Mouse (Mus musculus) lung, postnatal 0 days (tissue): ENCODE data around the gene Rnf185. TPM values are rescaled to one million over a fixed set of nuclear protein-coding genes. Genes with fewer than 3 reads are reported as not detected.

Experiments
- ATAC-seq: fragments of 200-750 bp; cut with Nextera tagmentation; 2 replicates; pipeline ENCODE4 v1.8.0; 2017; ENCODE audit warnings: moderate library complexity
- DNase-seq: peaks from one replicate; pipeline ENCODE4 v3.0.0-alpha.2; 2016; ENCODE audit warnings: low spot score
- H3K27ac ChIP-seq: fragments of 300-500 bp; sonication (generic); 2 replicates; pipeline ENCODE4 v1.5.1; 2014; ENCODE audit warnings: antibody characterized with exemption, mild to moderate bottlenecking, low read length, mixed read lengths
- H3K27me3 ChIP-seq: fragments of 300-500 bp; sonication (generic); replicated peaks from 2 replicates; pipeline ENCODE4 v1.6.1; 2014; ENCODE audit warnings: low read length, mixed read lengths; ENCODE audit not compliant: insufficient read depth
- H3K36me3 ChIP-seq: fragments of 300-500 bp; sonication (generic); 2 replicates; pipeline ENCODE4 v1.6.1; 2014; ENCODE audit warnings: low read length, mixed read lengths; ENCODE audit not compliant: insufficient read depth
- H3K4me1 ChIP-seq: fragments of 300-500 bp; sonication (generic); 2 replicates; pipeline ENCODE4 v1.6.1; 2014; ENCODE audit warnings: antibody characterized with exemption, low read depth, low read length, mixed read lengths; ENCODE audit not compliant: insufficient read depth
- H3K4me2 ChIP-seq: fragments of 300-500 bp; sonication (generic); replicated peaks from 2 replicates; pipeline ENCODE4 v1.6.1; 2014; ENCODE audit warnings: low read depth, mild to moderate bottlenecking, low read length, moderate library complexity, mixed read lengths
- H3K4me3 ChIP-seq: fragments of 300-500 bp; sonication (generic); 2 replicates; pipeline ENCODE4 v1.5.1; 2014; ENCODE audit warnings: low read depth, low read length
- H3K9ac ChIP-seq: fragments of 300-500 bp; sonication (generic); replicated peaks from 2 replicates; pipeline ENCODE4 v1.6.1; 2014; ENCODE audit warnings: low read depth, mild to moderate bottlenecking
- H3K9me3 ChIP-seq: fragments of 300-500 bp; sonication (generic); 2 replicates; pipeline ENCODE4 v1.6.1; 2016; ENCODE audit warnings: low read length, mixed read lengths
- CTCF ChIP-seq: IDR thresholded peaks from 2 replicates; pipeline ENCODE4 v1.5.1; 2016; ENCODE audit warnings: antibody characterized with exemption, mild to moderate bottlenecking
- EP300 ChIP-seq: IDR thresholded peaks from 2 replicates; pipeline ENCODE4 v1.6.1; 2016; ENCODE audit warnings: antibody characterized with exemption, mild to moderate bottlenecking, control low read depth
- WGBS: fragments of 180-500 bp; shearing (Covaris S2); extraction: QIAGEN DNeasy Blood & Tissue Kit; methylation state at CpG from one replicate; pipeline ENCODE4 v1.1.7; 2014; 5-methylcytosine and 5-hydroxymethylcytosine counted together
- polyA plus RNA-seq: library from polyadenylated mRNA; unstranded; fragments of >200 nt; fragmentation: Nextera tagmentation; extraction: Ambion mirVana; gene quantifications from 2 replicates; pipeline ENCODE4 v1.2.1, GENCODE M21; 2015

Rnf185 gene
- polyA plus RNA-seq, 1 experiment from 2014 or later, result 24.3 TPM

DNA sequence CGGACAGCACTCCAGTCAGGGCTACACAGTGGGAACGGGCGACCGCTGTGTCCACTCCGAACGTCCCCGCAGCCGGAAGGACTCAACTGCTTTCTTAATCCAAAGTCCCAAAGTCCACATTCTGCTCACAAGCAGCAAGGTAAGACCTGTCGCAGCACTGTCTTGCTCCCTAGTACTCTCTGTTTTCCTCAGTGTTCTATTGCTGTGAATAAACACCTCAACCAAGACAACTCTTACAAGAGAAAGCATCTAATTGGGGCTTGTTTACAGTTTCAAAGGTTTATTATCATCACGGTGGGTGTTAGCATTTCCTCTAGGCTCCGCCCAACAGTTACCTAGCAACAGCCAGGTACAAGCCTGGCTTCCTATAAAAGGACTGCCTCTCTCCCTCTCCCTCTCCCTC, 19.3 kb upstream of the Rnf185 start:
- WGBS, result 32% methylated on average over 11 of the region's 11 CpGs
- H3K9ac ChIP-seq, result no peak overlapping the region
- H3K4me1 ChIP-seq, result peaks cover 8% of the 10 kb centered on the region; the same call in 1 of the 2 replicates
- ATAC-seq, result no peak
- TF ChIP-seq CTCF, result no peak
- TF ChIP-seq EP300, result no peak
- no peaks in the 10 kb centered on the region for H3K27me3 ChIP-seq
- H3K9me3 ChIP-seq, result no peaks in the 10 kb centered on the region
- no peak overlapping the region for H3K4me2 ChIP-seq
- no peak overlapping the region for H3K27ac ChIP-seq
- H3K4me3 ChIP-seq, result no peak overlapping the region
- no peak for DNase-seq
- H3K36me3 ChIP-seq, result no peaks in the 10 kb centered on the region

GRCm38 (mm10) chr11:3462846-3463245, 10.7 kb upstream of the Rnf185 start:
- no peak overlapping the region for H3K27ac ChIP-seq
- no peaks in the 10 kb centered on the region for H3K27me3 ChIP-seq
- no peaks in the 10 kb centered on the region for H3K4me1 ChIP-seq
- H3K4me3 ChIP-seq, result no peak overlapping the region
- H3K36me3 ChIP-seq, result no peaks in the 10 kb centered on the region
- no peak overlapping the region for H3K9ac ChIP-seq
- no peak overlapping the region for H3K4me2 ChIP-seq
- WGBS, result 89% methylated on average over 1 of the region's 1 CpGs
- no peaks in the 10 kb centered on the region for H3K9me3 ChIP-seq
- ATAC-seq, result no peak
- no peak for DNase-seq
- TF ChIP-seq EP300 (no peak), CTCF (no peak)

DNA sequence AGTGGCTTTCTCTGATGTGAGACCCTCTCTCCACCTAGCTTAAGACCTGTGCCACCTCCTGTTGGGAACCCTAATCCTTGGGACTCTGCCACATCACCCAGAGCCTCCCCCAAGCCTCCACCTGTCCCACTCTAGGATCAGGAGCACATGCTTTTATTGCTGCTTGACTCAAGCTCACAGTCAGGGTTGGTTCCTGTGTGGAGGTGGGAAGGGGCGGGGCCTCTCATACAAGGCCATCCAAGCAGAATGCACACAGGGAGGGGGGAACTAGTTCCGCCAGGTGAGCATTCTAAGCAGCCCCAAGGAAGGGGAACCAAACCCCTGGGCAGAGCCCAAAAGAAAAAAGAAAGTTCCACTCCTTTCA, 6.9 kb upstream of the Rnf185 start:
- H3K36me3 ChIP-seq, result no peaks in the 10 kb centered on the region
- no peaks in the 10 kb centered on the region for H3K4me1 ChIP-seq
- no peaks in the 10 kb centered on the region for H3K27me3 ChIP-seq
- no peak overlapping the region for H3K27ac ChIP-seq
- 69% methylated on average over 2 of the region's 2 CpGs for WGBS
- no peak overlapping the region for H3K4me3 ChIP-seq
- H3K9me3 ChIP-seq, result no peaks in the 10 kb centered on the region
- no peak for TF ChIP-seq CTCF
- no peak for TF ChIP-seq EP300
- no peak overlapping the region for H3K4me2 ChIP-seq
- no peak for ATAC-seq
- H3K9ac ChIP-seq, result no peak overlapping the region
- DNase-seq, result no peak

- H3K36me3 ChIP-seq, result no peaks in the 10 kb centered on the region
These were observed 6.4 kb upstream of the Rnf185 start for GRCm38 (mm10) chr11:3458428-3459104.

GRCm38 (mm10) chr11:3456354-3456753, 4.2 kb upstream of the Rnf185 start:
- TF ChIP-seq CTCF (peak; percentile 90), EP300 (no peak)

More at GRCm38 (mm10) chr11:3458428-3459104, 6.4 kb upstream of the Rnf185 start:
- Histone ChIP-seq H3K4me3 (no peak overlapping the region), H3K4me1 (no peaks in the 10 kb centered on the region), H3K9ac (no peak overlapping the region), H3K27ac (no peak overlapping the region), H3K9me3 (no peaks in the 10 kb centered on the region), H3K4me2 (no peak overlapping the region), H3K27me3 (no peaks in the 10 kb centered on the region)
- ATAC-seq, result no peak
- WGBS, result 72% methylated on average over 8 of the region's 13 CpGs
- TF ChIP-seq EP300, result no peak
- no peak for DNase-seq

GRCm38 (mm10) chr11:3454506-3454905, 2.3 kb upstream of the Rnf185 start:
- ATAC-seq (no peak), DNase-seq (no peak)
- Histone ChIP-seq H3K4me1 (peaks cover 7% of the 10 kb centered on the region; the same call in 1 of the 2 replicates), H3K27me3 (no peaks in the 10 kb centered on the region), H3K4me2 (no peak overlapping the region), H3K9ac (no peak overlapping the region), H3K27ac (no peak overlapping the region), H3K9me3 (no peaks in the 10 kb centered on the region), H3K4me3 (no peak overlapping the region), H3K36me3 (no peaks in the 10 kb centered on the region)
- TF ChIP-seq CTCF (no peak), EP300 (no peak)
- 91% methylated on average over 3 of the region's 3 CpGs for WGBS

More at GRCm38 (mm10) chr11:3456354-3456753, 4.2 kb upstream of the Rnf185 start:
- H3K4me1 ChIP-seq, result no peaks in the 10 kb centered on the region
- no peaks in the 10 kb centered on the region for H3K36me3 ChIP-seq
- no peaks in the 10 kb centered on the region for H3K9me3 ChIP-seq
- 15% methylated on average over 1 of the region's 1 CpGs for WGBS
- no peak overlapping the region for H3K9ac ChIP-seq
- ATAC-seq (no peak), DNase-seq (peak; percentile 46)
- no peak overlapping the region for H3K4me3 ChIP-seq
- no peaks in the 10 kb centered on the region for H3K27me3 ChIP-seq
- H3K27ac ChIP-seq, result no peak overlapping the region
- H3K4me2 ChIP-seq, result no peak overlapping the region
